Comparison of ENCODE assay signal across 17 mouse cellular contexts in genomic region chr15:99396875-99397274, GRCm38 (mm10). TPM values are rescaled to one million over a fixed set of nuclear protein-coding genes. Genes with fewer than 3 reads are reported as not detected.
A peak's percentile ranks its signal among the peaks of the same experiment; 100 is the strongest.
DNase-seq lines count a peak whose midpoint lies in the region; ATAC-seq and TF ChIP-seq lines count a peak whose summit lies in the region.
"Had no signal": no experiment of that assay in that cellular context is flagged by ENCODE, and none has a peak within 500 bp of the region (broad histone marks: within the 10 kb centered on the region; RNA-seq: fewer than 3 reads in every experiment).

No protein-coding gene starts in this region.

- no peak overlapping the region for H3K27ac ChIP-seq in kidney, embryonic 14.5 days (ENCODE audit: low read depth, low read length)
- H3K27ac ChIP-seq in MEL (ENCODE audit: control insufficient read depth, low read depth, low read length) = peak overlapping the region; percentile 48
- H3K27ac ChIP-seq in liver, embryonic 13.5 days = peak overlapping the region; percentile 61
- H3K27ac ChIP-seq: embryonic facial prominence, embryonic 13.5 days; hindbrain, embryonic 15.5 days; midbrain, embryonic 12.5 days; neural tube, embryonic 15.5 days; stomach, embryonic 15.5 days had no signal

- no peaks in the 10 kb centered on the region for H3K9me3 ChIP-seq in kidney, embryonic 14.5 days (ENCODE audit: control insufficient read depth, low read length)
- H3K9me3 ChIP-seq in MEL (replicated peaks; ENCODE audit: insufficient read depth, low read length) = no peaks in the 10 kb centered on the region
- no peaks in the 10 kb centered on the region for H3K9me3 ChIP-seq in liver, embryonic 13.5 days (replicated peaks)
- H3K9me3 ChIP-seq: embryonic facial prominence, embryonic 13.5 days; hindbrain, embryonic 15.5 days; midbrain, embryonic 12.5 days; neural tube, embryonic 15.5 days; stomach, embryonic 15.5 days had no signal

- 0 out of 2 replicates have a peak, but pooled peaks cover 3% of the 10 kb centered on the region for H3K36me3 ChIP-seq in kidney, embryonic 14.5 days (ENCODE audit: control insufficient read depth, insufficient read depth, low read length)
- peaks cover 7 to 47% of the 10 kb centered on the region in 2 experiments for H3K36me3 ChIP-seq in MEL (ENCODE audit: control insufficient read depth in 1 of 2, insufficient read depth in 2 of 2, low read length in 2 of 2)
- peaks cover 3% of the 10 kb centered on the region; the same call in 1 of the 2 replicates for H3K36me3 ChIP-seq in liver, embryonic 13.5 days
- H3K36me3 ChIP-seq: midbrain, embryonic 12.5 days; neural tube, embryonic 15.5 days; stomach, embryonic 15.5 days had no signal

- no peak overlapping the region for H3K9ac ChIP-seq in kidney, embryonic 14.5 days (ENCODE audit: low read depth, low read length)
- peak overlapping the region; percentile 4; the same call in 1 of the 2 replicates for H3K9ac ChIP-seq in MEL (ENCODE audit: control insufficient read depth, low read depth, low read length, poor library complexity, severe bottlenecking)
- peak overlapping the region; percentile 42 for H3K9ac ChIP-seq in liver, embryonic 13.5 days
- H3K9ac ChIP-seq: embryonic facial prominence, embryonic 13.5 days; forebrain, postnatal 0 days; hindbrain, embryonic 15.5 days; midbrain, embryonic 12.5 days; neural tube, embryonic 15.5 days; stomach, embryonic 15.5 days had no signal

- DNase-seq in kidney, postnatal 25 days = no peak
- peak; percentile 44 for DNase-seq in MEL (ENCODE audit: low read depth, low spot score)
- peak; percentile 75 for DNase-seq in adrenal gland, postnatal 10 days
- DNase-seq in liver, embryonic 13.5 days = no peak
- DNase-seq in T-cell, adult 2 months (ENCODE audit: low spot score) = no peak
- no peak for DNase-seq in lung, postnatal 25 days (ENCODE audit: low spot score)
- no peak for DNase-seq in cerebellum, postnatal 4 days (ENCODE audit: low spot score in 2 of 2)
- DNase-seq: cerebellum, adult 9-10 months; forebrain, postnatal 0 days; heart, adult 11 months; right cerebral cortex, postnatal 14 days had no signal

- no peak for TF ChIP-seq RAD21 in MEL (IDR thresholded peaks at IDR 0.05; ENCODE audit: low read depth, low read length)

- peaks cover 78% of the 10 kb centered on the region for H3K79me2 ChIP-seq in MEL (ENCODE audit: control insufficient read depth, insufficient read depth, low read length, poor library complexity)

- no peak for TF ChIP-seq POLR2A in MEL (IDR thresholded peaks at IDR 0.05; ENCODE audit: control insufficient read depth in 1 of 2, insufficient read depth in 1 of 2, low read depth in 1 of 2, low read length in 2 of 2, poor library complexity in 1 of 2)

- no peak for TF ChIP-seq CTCF in MEL (IDR thresholded peaks at IDR 0.05 in 2 of 3, conservative IDR thresholded peaks at IDR 0.05 in 1 of 3; ENCODE audit: control insufficient read depth in 1 of 3, insufficient read depth in 1 of 3, low read depth in 2 of 3, low read length in 3 of 3, poor library complexity in 1 of 3, severe bottlenecking in 1 of 3)

- no peak overlapping the region for H3K4me3 ChIP-seq in kidney, embryonic 14.5 days (ENCODE audit: low read length)
- H3K4me3 ChIP-seq in MEL (ENCODE audit: control insufficient read depth in 1 of 2, insufficient read depth in 1 of 2, low read depth in 2 of 2, low read length in 2 of 2) = peak overlapping the region; percentile 0 to 20; a peak in 2 of 4 replicates
- H3K4me3 ChIP-seq in liver, embryonic 13.5 days (replicated peaks) = no peak overlapping the region
- H3K4me3 ChIP-seq: hindbrain, embryonic 15.5 days; midbrain, embryonic 12.5 days; neural tube, embryonic 15.5 days; stomach, embryonic 15.5 days had no signal

- no peaks in the 10 kb centered on the region for H3K27me3 ChIP-seq in kidney, embryonic 14.5 days (ENCODE audit: control insufficient read depth, insufficient read depth, low read length)
- H3K27me3 ChIP-seq in MEL (ENCODE audit: control insufficient read depth in 1 of 2, insufficient read depth in 2 of 2, low read length in 2 of 2) = no peaks in the 10 kb centered on the region
- no peaks in the 10 kb centered on the region for H3K27me3 ChIP-seq in liver, embryonic 13.5 days
- H3K27me3 ChIP-seq: embryonic facial prominence, embryonic 13.5 days; hindbrain, embryonic 15.5 days; midbrain, embryonic 12.5 days; neural tube, embryonic 15.5 days; stomach, embryonic 15.5 days had no signal

- no peak for ATAC-seq in kidney, embryonic 14.5 days (ENCODE audit: low FRiP score, low TSS enrichment)
- ATAC-seq in liver, embryonic 13.5 days (ENCODE audit: low read depth) = no peak
- ATAC-seq: forebrain, postnatal 0 days had no signal

- WGBS in kidney, embryonic 14.5 days = 32% methylated on average over 4 of the region's 4 CpGs
- 52% methylated on average over 4 of the region's 4 CpGs for WGBS in liver, embryonic 13.5 days (ENCODE audit: insufficient replicate concordance)

- H3K4me1 ChIP-seq in kidney, embryonic 14.5 days (ENCODE audit: control insufficient read depth, insufficient read depth, low read length) = peaks cover 60% of the 10 kb centered on the region
- H3K4me1 ChIP-seq in MEL (ENCODE audit: control insufficient read depth in 1 of 2, insufficient read depth in 2 of 2, low read length in 2 of 2) = peaks cover 22 to 38% of the 10 kb centered on the region in 2 experiments
- peaks cover 77% of the 10 kb centered on the region for H3K4me1 ChIP-seq in liver, embryonic 13.5 days (replicated peaks)

- 0 out of 2 replicates have a peak overlapping the region, but pooled peaks have one; percentile 5 for H3K4me2 ChIP-seq in kidney, embryonic 14.5 days (replicated peaks; ENCODE audit: low read depth, low read length)
- peak overlapping the region; percentile 80 for H3K4me2 ChIP-seq in liver, embryonic 13.5 days
- H3K4me2 ChIP-seq: embryonic facial prominence, embryonic 13.5 days; hindbrain, embryonic 15.5 days; midbrain, embryonic 12.5 days; neural tube, embryonic 15.5 days had no signal

- TF ChIP-seq EP300 in MEL (IDR thresholded peaks at IDR 0.05; ENCODE audit: low read depth in 1 of 2, low read length in 2 of 2) = no peak

TF ChIP-seq in MEL, 35 proteins besides CTCF, POLR2A, EP300 and RAD21:
- TF ChIP-seq CHD2 (IDR thresholded peaks at IDR 0.05; ENCODE audit: low read length) = no peak
- peak; percentile 2; the same call in 1 of the 2 replicates for TF ChIP-seq TAL1 (IDR thresholded peaks at IDR 0.05; ENCODE audit: low read length)
TF ChIP-seq in MEL: peak in this region for 1.

RNA-seq across cellular contexts. Expression of gene Tmbim6, which starts 4.2 kb away (rescaled TPM):
- polyA plus RNA-seq in kidney, embryonic 14.5 days (2014; fragmentation: Nextera tagmentation; extraction: Ambion mirVana) = 321 and 409 TPM in 2 replicates
- 216 and 243 TPM in 2 replicates for total RNA-seq in MEL (2012; rRNA removed)
- 100 to 1,000 TPM in 1 of 2 experiments, not detected in 1; 339 TPM for polyA plus RNA-seq in MEL (2012; ENCODE audit: insufficient read depth in 1 of 2, insufficient read length in 2 of 2, low read depth in 1 of 2, low replicate concordance in 2 of 2, missing spikeins in 1 of 2)
- total RNA-seq in adrenal gland, postnatal 10 days (2021) = 100 to 1,000 TPM; 581 to 642 TPM
- 188 and 210 TPM in 2 replicates for polyA plus RNA-seq in liver, embryonic 13.5 days (2015; fragmentation: Nextera tagmentation; extraction: Ambion mirVana)

RNA-seq across cellular contexts. Expression of gene Fmnl3, which starts 26.6 kb away (rescaled TPM):
- polyA plus RNA-seq in kidney, embryonic 14.5 days (2014; fragmentation: Nextera tagmentation; extraction: Ambion mirVana) = 15.0 and 27.9 TPM in 2 replicates
- 0.04 and 0.10 TPM in 2 replicates for total RNA-seq in MEL (2012; rRNA removed)
- polyA plus RNA-seq in MEL (2012; ENCODE audit: insufficient read depth in 1 of 2, insufficient read length in 2 of 2, low read depth in 1 of 2, low replicate concordance in 2 of 2, missing spikeins in 1 of 2) = under 1 TPM in 1 of 2 experiments, not detected in 1; 0.06 TPM
- 10 to 100 TPM; 27.6 to 31.7 TPM for total RNA-seq in adrenal gland, postnatal 10 days (2021)
- polyA plus RNA-seq in liver, embryonic 13.5 days (2015; fragmentation: Nextera tagmentation; extraction: Ambion mirVana) = 3.4 and 3.7 TPM in 2 replicates

Comparison
In these comparisons a context has a peak if more than half of its experiments do, and no peak if none do; other contexts are left out.
1. H3K4me3 ChIP-seq: peak in MEL (2 of 2); none in kidney, embryonic 14.5 days (single experiment) and liver, embryonic 13.5 days (single experiment).
2. DNase-seq: peak in MEL (single experiment) and adrenal gland, postnatal 10 days (single experiment); none in kidney, postnatal 25 days (0 of 2), liver, embryonic 13.5 days (single experiment), T-cell, adult 2 months (single experiment), lung, postnatal 25 days (single experiment) and cerebellum, postnatal 4 days (0 of 2).